Mouse (Mus musculus) liver, embryonic 14.5 days (tissue): ENCODE results near the gene Tmtc1. TPM values are rescaled to one million over a fixed set of nuclear protein-coding genes. Genes with fewer than 3 reads are reported as not detected.

Experiments used
- ATAC-seq: fragments of 200-750 bp; cut with Nextera tagmentation; 2 replicates; pipeline ENCODE4 v1.8.0; 2017; ENCODE audit warnings: moderate number of reproducible peaks, mild to moderate bottlenecking, moderate library complexity; ENCODE audit not compliant: insufficient read depth
- DNase-seq, 3 experiments: peaks; one replicate each; pipeline ENCODE4 v3.0.0-alpha.2; 2012 to 2013; ENCODE audit warnings: low read depth in 3 of 3, low spot score in 3 of 3
- H3K27ac ChIP-seq: fragments of 300-500 bp; sonication (generic); 2 replicates; pipeline ENCODE4 v1.5.1; 2014; ENCODE audit warnings: moderate library complexity, mild to moderate bottlenecking, control low read depth, inconsistent platforms
- H3K27me3 ChIP-seq: fragments of 300-500 bp; sonication (generic); 2 replicates; pipeline ENCODE4 v1.6.1; 2014; ENCODE audit warnings: mild to moderate bottlenecking, low read length, moderate library complexity; ENCODE audit not compliant: control insufficient read depth, insufficient read depth
- H3K36me3 ChIP-seq: fragments of 300-500 bp; sonication (generic); replicated peaks from 2 replicates; pipeline ENCODE4 v1.6.1; 2014; ENCODE audit warnings: low read depth; ENCODE audit not compliant: control insufficient read depth, insufficient read depth
- H3K4me1 ChIP-seq, 2 experiments: fragments of 200-500 bp in 1 of 2; fragments of 300-500 bp in 1 of 2; sonication (generic) in 1 of 2; replicated peaks; 2 replicates each; pipeline ENCODE4 v1.6.1; 2012 to 2014; ENCODE audit warnings: antibody characterized with exemption in 1 of 2, inconsistent platforms in 1 of 2, low read length in 1 of 2; ENCODE audit not compliant: control insufficient read depth in 2 of 2, insufficient read depth in 2 of 2
- H3K4me2 ChIP-seq: fragments of 300-500 bp; sonication (generic); 2 replicates; pipeline ENCODE4 v1.6.1; 2014; ENCODE audit warnings: low read depth, mild to moderate bottlenecking, control low read depth, moderate library complexity
- H3K4me3 ChIP-seq, 2 experiments: fragments of 200-500 bp in 1 of 2; fragments of 300-500 bp in 1 of 2; sonication (generic) in 1 of 2; 2 replicates each; pipeline ENCODE4 v1.5.1; 2012 to 2014; ENCODE audit warnings: low read depth in 2 of 2, low read length in 2 of 2, mild to moderate bottlenecking in 2 of 2, control low read depth in 1 of 2, inconsistent platforms in 1 of 2, moderate library complexity in 1 of 2; ENCODE audit not compliant: insufficient read depth in 1 of 2
- H3K9ac ChIP-seq: fragments of 300-500 bp; sonication (generic); replicated peaks from 2 replicates; pipeline ENCODE4 v1.6.1; 2014; ENCODE audit warnings: mild to moderate bottlenecking, control low read depth, moderate library complexity
- H3K9me3 ChIP-seq: fragments of 300-500 bp; sonication (generic); 2 replicates; pipeline ENCODE4 v1.6.1; 2016; ENCODE audit warnings: low read length, mixed read lengths; ENCODE audit not compliant: control insufficient read depth
- CTCF ChIP-seq: IDR thresholded peaks from 2 replicates; pipeline ENCODE4 v1.5.1; 2016; ENCODE audit warnings: antibody characterized with exemption, low read depth, control low read depth
- EP300 ChIP-seq: IDR thresholded peaks from 2 replicates; pipeline ENCODE4 v1.6.1; 2016; ENCODE audit warnings: antibody characterized with exemption, low read depth
- WGBS: fragments of 180-500 bp; shearing (Covaris S2); extraction: QIAGEN DNeasy Blood & Tissue Kit; methylation state at CpG from one replicate; pipeline ENCODE4 v1.1.7; 2014; ENCODE audit not compliant: insufficient replicate concordance; 5-methylcytosine and 5-hydroxymethylcytosine counted together
- polyA plus RNA-seq, 2 experiments: library from polyadenylated mRNA; depleted of rRNA in 1 of 2; stranded (reverse) in 1 of 2; unstranded in 1 of 2; fragments of >200 nt; fragmentation: Nextera tagmentation in 1 of 2; extraction: Ambion mirVana in 1 of 2; gene quantifications; 2 replicates each; pipeline versions ENCODE4 v1.2.1 to v1.2.3; 2012 to 2014

Tmtc1 gene
- polyA plus RNA-seq, 2 experiments: 0.04 to 0.09 TPM

DNA sequence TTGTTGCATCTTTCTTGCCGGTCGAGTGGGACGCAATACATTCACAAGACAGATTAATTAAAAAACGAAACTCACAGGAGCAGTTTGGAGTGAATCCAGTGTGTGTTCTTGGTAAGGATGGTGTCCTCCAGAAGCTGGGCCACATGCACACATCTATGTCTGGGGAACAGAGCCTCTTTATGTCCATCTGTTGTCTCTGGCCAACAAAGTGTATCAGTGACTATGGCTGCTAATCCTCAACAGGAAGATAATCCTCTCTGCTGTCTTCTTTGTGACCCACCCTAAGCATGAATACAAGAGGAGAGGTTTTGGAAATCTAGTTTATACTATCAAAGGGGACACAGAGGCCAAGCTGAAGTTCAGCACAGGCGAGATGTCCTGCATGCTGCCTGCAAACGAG, 34.2 kb upstream of the Tmtc1 start:
- no peaks in the 10 kb centered on the region for H3K27me3 ChIP-seq
- TF ChIP-seq CTCF (no peak), EP300 (no peak)
- H3K9ac ChIP-seq: no peak overlapping the region
- no peak for DNase-seq
- H3K4me1 ChIP-seq: no peaks in the 10 kb centered on the region
- 64% methylated on average over 6 of the region's 6 CpGs for WGBS
- no peaks in the 10 kb centered on the region for H3K36me3 ChIP-seq
- H3K4me2 ChIP-seq: no peak overlapping the region
- ATAC-seq: no peak
- no peak overlapping the region for H3K4me3 ChIP-seq
- H3K9me3 ChIP-seq: no peaks in the 10 kb centered on the region
- no peak overlapping the region for H3K27ac ChIP-seq

DNA sequence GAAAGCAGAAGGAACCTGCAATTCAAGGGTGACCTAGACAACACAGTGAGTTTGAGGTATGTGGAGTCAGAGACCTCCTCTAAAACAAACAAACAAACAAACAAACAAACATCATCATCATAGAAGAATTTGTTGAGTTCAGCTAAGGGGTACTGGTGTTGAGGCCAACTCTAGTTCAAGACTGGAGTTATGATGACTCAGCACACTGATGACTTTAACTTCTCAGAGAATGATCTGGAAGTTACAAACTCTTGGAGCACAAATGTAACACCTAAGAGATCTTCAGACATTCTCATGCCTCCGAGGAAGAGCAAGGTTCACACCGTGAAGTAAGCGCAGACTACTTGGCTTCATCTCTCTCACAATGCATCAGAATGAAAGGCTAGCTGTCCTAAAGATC, 28.1 kb upstream of the Tmtc1 start:
- Histone ChIP-seq H3K36me3 (no peaks in the 10 kb centered on the region), H3K9ac (no peak overlapping the region), H3K27me3 (no peaks in the 10 kb centered on the region; the same call in 1 of the 2 replicates), H3K4me3 (no peak overlapping the region), H3K4me1 (no peaks in the 10 kb centered on the region), H3K27ac (no peak overlapping the region), H3K4me2 (no peak overlapping the region), H3K9me3 (no peaks in the 10 kb centered on the region)
- ATAC-seq (no peak), DNase-seq (no peak)
- TF ChIP-seq CTCF (no peak), EP300 (no peak)
- WGBS: 74% methylated on average over 3 of the region's 3 CpGs

DNA sequence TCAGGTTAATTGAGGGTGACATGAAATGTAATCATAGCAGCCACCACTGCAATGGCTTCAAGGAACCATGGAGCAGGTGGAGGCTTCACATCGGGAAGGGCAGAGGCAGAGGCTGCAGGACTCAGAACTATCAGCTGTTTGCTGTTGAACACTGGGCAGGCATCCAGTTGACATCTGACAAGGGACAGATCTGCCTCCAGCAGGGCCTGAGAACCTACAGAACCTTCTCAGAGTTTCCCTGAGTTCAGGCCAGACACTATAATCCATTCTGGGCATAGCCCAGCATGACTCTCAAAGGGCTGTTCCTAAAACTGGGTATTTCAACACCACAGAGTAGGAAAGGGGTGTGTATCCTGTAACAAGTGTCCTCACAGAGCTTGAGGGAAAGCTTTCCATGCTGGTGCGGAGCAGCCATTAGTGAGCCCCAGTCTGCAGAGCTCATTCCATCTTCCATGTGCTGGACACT, 23.8 kb upstream of the Tmtc1 start:
- Histone ChIP-seq H3K4me3 (no peak overlapping the region), H3K9me3 (no peaks in the 10 kb centered on the region), H3K27me3 (no peaks in the 10 kb centered on the region; the same call in 1 of the 2 replicates), H3K4me2 (no peak overlapping the region), H3K9ac (no peak overlapping the region), H3K4me1 (no peaks in the 10 kb centered on the region), H3K36me3 (no peaks in the 10 kb centered on the region), H3K27ac (no peak overlapping the region)
- DNase-seq (no peak), ATAC-seq (no peak)
- TF ChIP-seq CTCF (no peak), EP300 (no peak)
- WGBS: 56% methylated on average over 2 of the region's 2 CpGs

DNA sequence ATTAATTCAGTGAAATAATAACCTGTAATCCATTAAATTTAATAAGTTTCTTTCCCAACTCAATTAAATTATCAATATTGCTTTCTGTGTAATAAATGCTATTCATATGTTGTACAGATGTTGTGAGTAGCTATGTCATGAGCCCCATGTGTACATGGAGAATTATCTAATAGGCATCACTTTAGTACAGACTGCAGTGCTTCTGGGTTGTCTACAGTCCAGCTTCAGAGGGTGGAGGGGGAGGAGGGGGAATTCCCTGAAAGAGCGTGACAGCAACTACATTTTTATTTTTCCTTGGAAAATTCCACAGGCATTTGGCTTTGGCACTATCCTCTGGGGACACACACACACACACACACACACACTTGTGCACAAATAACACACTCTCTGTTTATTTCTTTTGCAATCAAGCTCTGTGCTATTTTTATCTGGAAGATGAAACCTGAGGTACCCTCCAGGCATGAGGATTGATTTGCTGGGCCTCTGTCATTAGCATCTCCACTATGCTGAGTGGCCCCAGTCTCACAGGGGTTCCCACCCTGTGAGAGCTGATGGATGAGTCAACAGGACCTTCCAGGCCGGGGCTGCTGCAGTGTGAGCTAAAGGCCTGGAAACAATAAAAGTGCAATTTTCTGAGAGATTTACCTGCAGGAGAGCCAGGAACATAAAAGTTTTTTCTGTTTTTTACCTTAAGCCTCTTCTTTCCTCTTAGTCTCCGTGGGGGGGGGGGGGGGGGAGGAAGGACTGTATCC, 23.2 kb upstream of the Tmtc1 start:
- ATAC-seq (no peak), DNase-seq (no peak)
- H3K9ac ChIP-seq: no peak overlapping the region
- H3K27ac ChIP-seq: no peak overlapping the region
- no peak overlapping the region for H3K4me3 ChIP-seq
- WGBS: 36% methylated on average over 3 of the region's 3 CpGs
- no peak for TF ChIP-seq CTCF
- TF ChIP-seq EP300: no peak
- H3K9me3 ChIP-seq: no peaks in the 10 kb centered on the region
- H3K4me1 ChIP-seq: no peaks in the 10 kb centered on the region
- no peak overlapping the region for H3K4me2 ChIP-seq
- H3K36me3 ChIP-seq: no peaks in the 10 kb centered on the region
- H3K27me3 ChIP-seq: no peaks in the 10 kb centered on the region; the same call in 1 of the 2 replicates

DNA sequence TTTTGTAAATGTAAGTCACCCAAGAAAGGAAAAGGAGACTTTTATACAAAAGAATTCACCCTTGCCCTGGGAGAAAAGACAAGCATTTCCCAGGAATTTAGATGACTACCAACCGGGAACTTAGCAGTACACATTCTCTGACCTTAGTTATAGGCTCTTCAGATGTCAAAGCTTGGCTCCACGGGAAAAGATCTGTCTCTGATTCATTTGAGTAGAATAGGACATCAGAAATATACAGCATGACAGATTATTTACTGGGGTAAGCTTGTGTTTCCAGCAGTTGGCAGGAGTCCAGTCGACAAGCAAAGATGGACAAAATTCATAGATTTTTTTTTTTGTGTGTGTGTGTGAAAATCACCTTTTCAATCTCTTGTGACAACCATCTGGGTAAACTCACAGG, 15.4 kb upstream of the Tmtc1 start:
- no peak overlapping the region for H3K9ac ChIP-seq
- WGBS: 51% methylated on average over 3 of the region's 3 CpGs
- H3K4me2 ChIP-seq: no peak overlapping the region
- ATAC-seq (no peak), DNase-seq (no peak)
- H3K27me3 ChIP-seq: no peaks in the 10 kb centered on the region
- H3K4me3 ChIP-seq: no peak overlapping the region
- H3K9me3 ChIP-seq: peaks cover 6% of the 10 kb centered on the region
- no peaks in the 10 kb centered on the region for H3K4me1 ChIP-seq
- H3K27ac ChIP-seq: no peak overlapping the region
- no peaks in the 10 kb centered on the region for H3K36me3 ChIP-seq
- no peak for TF ChIP-seq CTCF
- no peak for TF ChIP-seq EP300
